Mouse (Mus musculus): Measurements from ENCODE around the gene Unc13d. TPM values are rescaled to one million over a fixed set of nuclear protein-coding genes. Genes with fewer than 3 reads are reported as not detected.

Unc13d gene
- polyA plus RNA-seq, 1 experiment from 2014 or later = 6.9 TPM

- peaks cover 29% of the 10 kb centered on the region for H3K36me3 ChIP-seq (replicated peaks; ENCODE audit: insufficient read depth, low read length)
- peaks cover 3% of the 10 kb centered on the region; the same call in 1 of the 2 replicates for H3K4me1 ChIP-seq (ENCODE audit: insufficient read depth)
- no peak for DNase-seq
- H3K4me2 ChIP-seq (ENCODE audit: low read depth, low read length) = no peak overlapping the region
- no peaks in the 10 kb centered on the region for H3K9me3 ChIP-seq (ENCODE audit: low read length)
- no peak overlapping the region for H3K27ac ChIP-seq (ENCODE audit: low read depth)
- ATAC-seq = no peak
- no peak for TF ChIP-seq EP300 (IDR thresholded peaks at IDR 0.05; ENCODE audit: low read depth)
- no peak for TF ChIP-seq CTCF (IDR thresholded peaks at IDR 0.05; ENCODE audit: low read depth)
- H3K4me3 ChIP-seq (ENCODE audit: low read depth, low read length) = no peak overlapping the region
- H3K27me3 ChIP-seq (ENCODE audit: insufficient read depth, low read length) = no peaks in the 10 kb centered on the region
- WGBS (ENCODE audit: insufficient replicate concordance) = 89% methylated on average over 9 of the region's 9 CpGs
- no peak overlapping the region for H3K9ac ChIP-seq (replicated peaks)
These were observed 39.9 kb downstream of the Unc13d start for GRCm38 (mm10) chr11:116037826-116038225.

GRCm38 (mm10) chr11:116036671-116037070 lies 41.1 kb downstream of the Unc13d start:
- Histone ChIP-seq H3K27me3 (ENCODE audit: insufficient read depth, low read length) (no peaks in the 10 kb centered on the region), H3K4me2 (ENCODE audit: low read depth, low read length) (no peak overlapping the region), H3K9me3 (ENCODE audit: low read length) (no peaks in the 10 kb centered on the region), H3K4me1 (ENCODE audit: insufficient read depth) (peaks cover 7% of the 10 kb centered on the region), H3K27ac (ENCODE audit: low read depth) (no peak overlapping the region), H3K36me3 (replicated peaks; ENCODE audit: insufficient read depth, low read length) (peaks cover 21% of the 10 kb centered on the region), H3K9ac (replicated peaks) (no peak overlapping the region), H3K4me3 (ENCODE audit: low read depth, low read length) (no peak overlapping the region)
- 93% methylated on average over 3 of the region's 3 CpGs for WGBS (ENCODE audit: insufficient replicate concordance)
- ATAC-seq (no peak), DNase-seq (no peak)
- no peak for TF ChIP-seq CTCF (IDR thresholded peaks at IDR 0.05; ENCODE audit: low read depth)
- no peak for TF ChIP-seq EP300 (IDR thresholded peaks at IDR 0.05; ENCODE audit: low read depth)

GRCm38 (mm10) chr11:116034584-116034983 lies 43.2 kb downstream of the Unc13d start:
- ATAC-seq = no peak
- Histone ChIP-seq H3K4me1 (ENCODE audit: insufficient read depth) (peaks cover 15% of the 10 kb centered on the region), H3K9ac (replicated peaks) (no peak overlapping the region), H3K4me3 (ENCODE audit: low read depth, low read length) (no peak overlapping the region), H3K9me3 (ENCODE audit: low read length) (no peaks in the 10 kb centered on the region), H3K36me3 (replicated peaks; ENCODE audit: insufficient read depth, low read length) (peaks cover 21% of the 10 kb centered on the region), H3K27ac (ENCODE audit: low read depth) (no peak overlapping the region), H3K27me3 (ENCODE audit: insufficient read depth, low read length) (no peaks in the 10 kb centered on the region), H3K4me2 (ENCODE audit: low read depth, low read length) (no peak overlapping the region)
- WGBS (ENCODE audit: insufficient replicate concordance) = 91% methylated on average over 6 of the region's 6 CpGs
- no peak for DNase-seq
- TF ChIP-seq EP300 (IDR thresholded peaks at IDR 0.05; ENCODE audit: low read depth) (no peak), CTCF (IDR thresholded peaks at IDR 0.05; ENCODE audit: low read depth) (no peak)

- peak overlapping the region; percentile 93 for H3K9ac ChIP-seq (replicated peaks)
- WGBS (ENCODE audit: insufficient replicate concordance) = 22% methylated on average over 14 of the region's 14 CpGs
- 0 out of 2 replicates have a peak, but pooled peaks cover 2% of the 10 kb centered on the region for H3K36me3 ChIP-seq (replicated peaks; ENCODE audit: insufficient read depth, low read length)
- H3K9me3 ChIP-seq (ENCODE audit: low read length) = no peaks in the 10 kb centered on the region
- no peaks in the 10 kb centered on the region for H3K27me3 ChIP-seq (ENCODE audit: insufficient read depth, low read length)
- H3K4me1 ChIP-seq (ENCODE audit: insufficient read depth) = peaks cover 26% of the 10 kb centered on the region
- peak overlapping the region; percentile 70 for H3K4me2 ChIP-seq (ENCODE audit: low read depth, low read length)
- H3K4me3 ChIP-seq (ENCODE audit: low read depth, low read length) = peak overlapping the region; percentile 75
- ATAC-seq = peak; percentile 6
- DNase-seq = peak; percentile 53
- H3K27ac ChIP-seq (ENCODE audit: low read depth) = peak overlapping the region; percentile 98
- TF ChIP-seq EP300 (IDR thresholded peaks at IDR 0.05; ENCODE audit: low read depth) (no peak), CTCF (IDR thresholded peaks at IDR 0.05; ENCODE audit: low read depth) (no peak)
These were observed 46.6 kb downstream of the Unc13d start for GRCm38 (mm10) chr11:116030898-116031845.

- ATAC-seq (peak; percentile 94), DNase-seq (peak; percentile 96)
- Histone ChIP-seq H3K27me3 (ENCODE audit: insufficient read depth, low read length) (no peaks in the 10 kb centered on the region), H3K9me3 (ENCODE audit: low read length) (no peaks in the 10 kb centered on the region), H3K4me1 (ENCODE audit: insufficient read depth) (peaks cover 26% of the 10 kb centered on the region), H3K4me3 (ENCODE audit: low read depth, low read length) (peak within 1 kb of the TSS; percentile 75), H3K36me3 (replicated peaks; ENCODE audit: insufficient read depth, low read length) (no peaks in the 10 kb centered on the region), H3K27ac (ENCODE audit: low read depth) (peak within 1 kb of the TSS; percentile 98), H3K4me2 (ENCODE audit: low read depth, low read length) (peak within 1 kb of the TSS; percentile 70), H3K9ac (replicated peaks) (peak within 1 kb of the TSS; percentile 93)
- 3% methylated on average over 60 of the region's 67 CpGs for WGBS (ENCODE audit: insufficient replicate concordance)
- TF ChIP-seq EP300 (IDR thresholded peaks at IDR 0.05; ENCODE audit: low read depth) (peak; percentile 96), CTCF (IDR thresholded peaks at IDR 0.05; ENCODE audit: low read depth) (0 out of 2 replicates have a peak, but pooled peaks have one; percentile 2)
These were observed 47.5 kb downstream of the Unc13d start, which contains the start of gene Unk for GRCm38 (mm10) chr11:116030088-116030897. Gene Unk, plus strand, starts transcription at chr11:116030322.

Data from liver, postnatal 0 days (tissue).